Mouse (Mus musculus): Measurements from ENCODE around the gene Kcng4.
A peak's percentile ranks its signal among the peaks of the same experiment; 100 is the strongest.

Kcng4 gene

GRCm38 (mm10) chr8:119635378-119635777 lies at the start of gene Kcng4:
Gene Kcng4, minus strand, starts transcription at chr8:119635680.
- no peak for DNase-seq (ENCODE audit: low spot score in 2 of 2)

- no peak for DNase-seq (ENCODE audit: low spot score in 2 of 2)
Measured at GRCm38 (mm10) chr8:119679184-119679583, 43.7 kb upstream of the Kcng4 start.

GRCm38 (mm10) chr8:119678138-119678843 lies 42.8 kb upstream of the Kcng4 start:
- DNase-seq (ENCODE audit: low spot score in 2 of 2): no peak

DNA sequence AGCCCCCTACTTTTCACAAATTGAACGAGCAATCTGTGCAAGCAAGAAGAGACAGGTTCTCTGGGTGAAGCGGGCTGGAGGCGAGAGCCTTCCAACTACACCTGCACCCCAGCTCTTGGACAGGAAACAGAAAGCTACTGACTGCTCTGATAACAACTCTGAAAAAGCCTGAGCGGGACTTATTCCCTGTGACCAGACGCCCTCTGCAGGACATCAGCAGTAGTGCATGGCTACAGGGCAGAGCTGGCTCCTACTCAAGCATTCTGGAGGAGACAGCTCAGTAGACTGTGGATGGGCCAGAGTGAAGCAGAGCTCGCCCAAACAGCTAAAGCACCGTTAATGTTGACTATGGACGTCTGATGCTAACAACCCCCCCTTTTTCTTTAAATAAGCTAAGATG lies 40.9 kb upstream of the Kcng4 start:
- DNase-seq (ENCODE audit: low spot score in 2 of 2): peak; percentile 94 to 95

GRCm38 (mm10) chr8:119675457-119675856 lies 40.0 kb upstream of the Kcng4 start:
- DNase-seq (ENCODE audit: low spot score in 2 of 2): no peak

DNA sequence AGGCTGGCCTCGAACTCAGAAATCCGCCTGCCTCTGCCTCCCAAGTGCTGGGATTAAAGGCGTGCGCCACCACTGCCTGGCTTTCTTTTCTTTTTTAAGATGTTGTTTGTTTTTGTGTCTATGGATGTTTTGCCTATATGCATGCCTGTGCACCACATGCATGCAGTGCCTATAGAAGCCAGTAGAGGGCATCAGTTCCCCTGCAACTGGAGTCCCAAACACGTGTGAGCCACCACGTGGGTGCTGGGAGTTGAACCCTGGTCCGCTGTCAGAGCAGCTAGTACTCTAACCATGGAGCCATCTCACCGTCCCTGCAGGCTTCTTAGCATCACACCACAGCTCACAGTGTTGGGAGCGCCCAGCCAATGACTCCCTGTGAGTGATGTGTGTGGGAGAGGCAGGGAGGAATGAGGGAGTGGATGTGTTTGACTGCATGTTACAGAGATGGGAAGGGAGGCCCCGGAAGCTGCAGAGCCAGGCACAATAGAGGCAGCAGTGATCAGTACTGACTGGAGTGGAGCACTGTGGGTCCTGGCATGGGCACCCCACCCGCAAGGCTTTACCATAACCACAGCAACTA lies 38.6 kb upstream of the Kcng4 start:
- no peak for DNase-seq (ENCODE audit: low spot score in 2 of 2)

GRCm38 (mm10) chr8:119670419-119671091 lies 35.1 kb upstream of the Kcng4 start:
- no peak for DNase-seq (ENCODE audit: low spot score in 2 of 2)

DNA sequence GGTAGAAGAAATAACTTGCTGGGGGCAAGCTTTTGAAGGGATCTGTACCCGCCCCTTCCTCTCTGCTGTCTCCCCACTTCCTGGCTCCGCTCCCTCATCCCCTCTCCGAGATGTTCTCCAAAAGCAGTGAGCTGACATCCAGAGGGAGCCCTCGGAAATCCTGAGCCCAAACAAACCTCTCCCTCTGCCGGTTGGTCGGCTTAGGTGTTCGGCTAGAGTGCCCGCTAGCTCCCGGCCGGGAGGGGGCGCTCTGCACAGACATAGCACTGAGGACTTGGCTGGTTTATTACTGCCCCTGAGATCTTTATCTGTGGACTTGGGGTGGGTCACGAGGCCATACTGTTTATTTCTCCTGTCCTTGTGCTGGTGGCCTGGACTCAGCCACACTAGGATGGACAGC lies 33.8 kb upstream of the Kcng4 start:
- no peak for DNase-seq (ENCODE audit: low spot score in 2 of 2)

DNA sequence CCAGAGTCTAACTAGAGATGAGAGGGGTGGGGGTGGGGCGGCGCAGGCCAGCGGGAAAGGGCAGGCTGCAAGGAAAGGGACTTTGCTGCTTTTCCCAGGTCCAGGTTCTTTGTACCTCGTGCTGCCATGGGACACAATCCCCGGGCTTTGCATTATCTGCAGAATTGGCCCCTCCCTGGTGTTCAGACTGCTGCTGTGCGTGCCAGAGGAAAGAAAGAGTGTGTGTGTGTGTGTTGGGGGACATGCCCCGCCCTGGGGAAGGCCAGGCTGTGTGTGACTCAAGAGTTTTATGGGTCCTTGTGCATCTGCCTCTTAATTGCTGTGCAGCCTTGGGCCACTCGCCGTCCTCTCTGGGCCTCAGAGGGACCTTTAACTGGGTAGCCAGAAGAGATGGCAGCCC lies 33.0 kb upstream of the Kcng4 start:
- DNase-seq (ENCODE audit: low spot score in 2 of 2): no peak

- no peak for DNase-seq (ENCODE audit: low spot score in 2 of 2)
Measured at GRCm38 (mm10) chr8:119666219-119666951, 30.9 kb upstream of the Kcng4 start, which contains the start of gene Wfdc1. Gene Wfdc1, plus strand, starts transcription at chr8:119666365.

DNA sequence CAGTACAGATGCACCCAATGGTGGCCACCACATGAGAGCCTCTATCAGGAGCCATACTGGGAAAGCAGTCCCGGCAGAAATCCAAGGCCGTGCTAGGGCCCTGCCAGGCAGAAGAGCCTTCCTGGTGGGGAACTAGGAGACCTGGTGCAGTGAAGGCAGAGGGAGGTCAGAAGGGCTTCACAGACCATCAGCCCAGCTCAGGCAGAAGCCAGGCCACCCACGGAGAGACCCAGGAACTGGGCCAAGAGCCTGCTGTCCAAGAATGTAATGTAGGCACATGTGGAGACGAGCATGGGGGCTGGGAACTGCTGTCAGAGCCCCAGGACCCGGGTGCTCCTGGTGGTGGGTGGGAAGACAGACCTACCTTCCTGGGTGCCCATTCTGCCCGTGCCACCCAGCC lies 29.8 kb upstream of the Kcng4 start:
- no peak for DNase-seq (ENCODE audit: low spot score in 2 of 2)

GRCm38 (mm10) chr8:119663440-119663839 lies 28.0 kb upstream of the Kcng4 start:
- DNase-seq (ENCODE audit: low spot score in 2 of 2): no peak

- DNase-seq (ENCODE audit: low spot score in 2 of 2): no peak
Measured at GRCm38 (mm10) chr8:119661892-119662291, 26.4 kb upstream of the Kcng4 start.

- peak in 1 of 2 experiments; percentile 9 for DNase-seq (ENCODE audit: low spot score in 2 of 2)
Measured at GRCm38 (mm10) chr8:119661081-119661480, 25.6 kb upstream of the Kcng4 start.

DNA sequence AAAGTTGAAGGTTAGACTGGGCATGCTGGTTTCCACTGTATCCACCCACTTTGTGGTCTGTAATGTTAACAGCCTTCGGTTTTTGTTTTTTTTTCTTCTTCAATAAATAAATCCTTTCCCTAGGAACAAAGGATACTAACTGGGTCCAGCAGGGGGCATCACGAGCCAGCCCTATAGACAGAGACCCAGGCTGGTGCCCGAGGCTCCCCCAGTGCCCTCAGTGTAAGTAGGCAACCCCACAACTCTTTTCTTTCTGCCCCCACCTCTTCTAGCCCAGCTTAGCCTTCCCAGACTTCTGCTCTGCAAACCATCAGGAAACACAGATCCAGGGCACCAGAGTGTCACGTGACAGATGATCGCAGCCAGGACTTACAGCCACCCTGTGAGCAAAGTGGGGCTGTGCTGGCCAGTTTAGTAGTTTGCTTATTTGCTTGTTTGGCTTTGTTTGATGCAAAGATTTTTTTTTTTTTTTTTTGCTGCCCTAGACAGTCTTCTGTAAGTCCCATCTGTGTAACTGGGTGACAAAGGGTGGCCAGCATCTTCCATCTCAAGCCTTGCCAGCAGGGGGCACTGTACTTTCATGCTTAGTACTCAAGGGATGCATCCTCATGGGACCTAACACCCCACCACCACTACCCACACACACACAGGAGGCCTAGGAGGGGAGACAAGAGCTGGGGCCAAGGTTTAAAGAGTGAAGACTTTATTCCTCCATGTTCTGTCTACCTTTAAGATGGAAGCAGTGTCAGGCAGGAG lies 21.4 kb upstream of the Kcng4 start:
- no peak for DNase-seq (ENCODE audit: low spot score in 2 of 2)

GRCm38 (mm10) chr8:119651324-119651723 lies 15.8 kb upstream of the Kcng4 start:
- no peak for DNase-seq (ENCODE audit: low spot score in 2 of 2)

DNA sequence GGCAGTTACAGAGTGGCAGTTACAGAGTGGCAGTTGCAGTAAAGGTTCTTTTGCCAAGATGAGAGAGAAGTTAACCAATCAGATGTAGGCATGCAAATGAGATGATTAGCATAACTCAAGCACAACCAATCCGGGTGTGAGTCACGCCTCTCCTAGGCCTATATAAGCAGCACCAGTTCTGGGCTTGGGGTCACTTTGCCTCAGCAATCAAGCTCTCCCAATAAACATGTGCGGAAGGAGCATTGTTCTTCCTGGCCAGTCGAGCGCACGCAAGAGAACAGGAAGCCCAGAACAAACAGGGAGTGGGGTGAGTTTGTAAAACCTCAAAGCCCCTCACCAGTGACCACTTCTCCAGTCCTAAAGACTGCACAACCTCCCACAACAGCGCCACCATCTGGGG lies 11.4 kb upstream of the Kcng4 start:
- no peak for DNase-seq (ENCODE audit: low spot score in 2 of 2)

DNA sequence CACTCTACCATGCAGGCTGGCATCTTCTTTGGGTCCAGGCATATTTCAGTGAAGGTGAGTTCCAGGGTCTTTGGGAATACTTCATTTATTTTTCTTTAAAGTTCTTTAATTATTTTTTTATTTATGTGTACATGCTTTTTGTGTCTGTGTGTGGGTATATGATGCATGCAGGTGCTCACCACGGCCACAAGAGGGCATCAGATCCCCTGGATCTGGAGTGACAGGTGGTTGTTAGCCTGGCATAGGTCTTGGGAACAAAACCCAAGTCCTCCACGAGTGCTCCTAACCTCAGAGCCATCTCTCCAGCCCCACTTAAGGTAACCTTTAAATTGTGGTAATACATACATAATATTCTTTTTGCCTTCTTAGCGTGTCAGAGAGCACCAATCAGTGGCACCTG lies 10.7 kb upstream of the Kcng4 start:
- no peak for DNase-seq (ENCODE audit: low spot score in 2 of 2)

GRCm38 (mm10) chr8:119644981-119645597 lies 9.6 kb upstream of the Kcng4 start:
- no peak for DNase-seq (ENCODE audit: low spot score in 2 of 2)

DNA sequence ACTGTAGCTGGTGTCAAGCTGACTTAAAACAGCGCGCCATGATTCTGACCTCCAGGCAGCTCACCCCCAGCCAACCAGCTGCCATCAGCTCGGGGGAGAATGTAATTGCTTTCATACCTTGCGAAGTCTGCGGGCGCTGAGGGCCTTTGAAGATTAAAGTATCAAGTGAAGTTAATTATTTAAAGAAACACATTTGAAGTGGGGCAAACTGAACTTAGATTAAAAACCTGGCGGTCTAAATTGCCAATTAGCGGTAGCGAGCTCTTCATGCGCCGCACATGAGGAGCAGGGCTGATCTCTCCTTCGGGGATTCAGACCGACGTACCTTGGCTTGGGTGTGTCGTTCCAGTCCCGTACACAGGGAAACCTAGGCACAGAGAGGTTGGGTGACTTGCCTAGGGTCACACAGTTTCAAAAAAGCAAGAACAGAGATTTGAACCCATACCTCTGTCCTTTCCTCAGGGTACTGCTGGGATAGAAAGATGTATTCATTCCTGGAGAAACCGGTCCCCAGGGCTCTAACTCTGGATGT lies 9.0 kb upstream of the Kcng4 start:
- DNase-seq (ENCODE audit: low spot score in 2 of 2): no peak

GRCm38 (mm10) chr8:119642960-119643359 lies 7.5 kb upstream of the Kcng4 start:
- no peak for DNase-seq (ENCODE audit: low spot score in 2 of 2)
